Mouse (Mus musculus) lung, adult 18-20 months (tissue): ENCODE measurements around the gene Gm11127.
A peak's percentile ranks its signal among the peaks of the same experiment; 100 is the strongest.
"Not testable (repeated sequence)": the region's sequence is repeated elsewhere in the genome, so short reads cannot be mapped to it uniquely, and the experiment has no call there.

ENCODE experiments used
- DNase-seq, 2 experiments: peaks; one replicate each; pipeline ENCODE4 v3.0.0; 2022; ENCODE audit warnings: mixed read lengths in 2 of 2

Gm11127 gene

DNA sequence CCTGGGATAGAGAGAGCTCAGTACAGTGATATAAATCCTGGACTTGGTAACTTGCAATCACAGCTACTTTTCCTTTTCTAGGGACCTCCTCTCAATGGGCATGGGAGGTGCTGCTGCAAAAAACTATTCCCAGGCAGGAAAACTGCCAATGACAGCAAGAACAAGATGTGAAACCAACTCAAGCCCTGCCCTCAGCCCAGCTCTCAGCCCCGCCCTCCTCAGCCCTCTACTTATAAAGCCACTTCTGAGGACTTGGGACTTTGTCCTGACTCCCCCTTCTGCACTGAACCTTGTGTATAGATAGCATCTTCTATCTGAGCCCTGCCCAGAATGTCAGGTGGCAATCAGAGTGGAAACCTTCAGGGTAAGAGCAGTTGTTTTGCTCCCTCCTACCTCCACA is at the start of gene Gm11127:
TSS of gene Gm11127 (minus strand) at position 10 of the 400 bp plus-strand sequence.
- not testable (repeated sequence) for DNase-seq

GRCm38 (mm10) chr17:36102091-36102490 is 43.9 kb upstream of the Gm11127 start:
- DNase-seq = not testable (repeated sequence)

GRCm38 (mm10) chr17:36099603-36100002 is 41.4 kb upstream of the Gm11127 start:
- not testable (repeated sequence) for DNase-seq

DNA sequence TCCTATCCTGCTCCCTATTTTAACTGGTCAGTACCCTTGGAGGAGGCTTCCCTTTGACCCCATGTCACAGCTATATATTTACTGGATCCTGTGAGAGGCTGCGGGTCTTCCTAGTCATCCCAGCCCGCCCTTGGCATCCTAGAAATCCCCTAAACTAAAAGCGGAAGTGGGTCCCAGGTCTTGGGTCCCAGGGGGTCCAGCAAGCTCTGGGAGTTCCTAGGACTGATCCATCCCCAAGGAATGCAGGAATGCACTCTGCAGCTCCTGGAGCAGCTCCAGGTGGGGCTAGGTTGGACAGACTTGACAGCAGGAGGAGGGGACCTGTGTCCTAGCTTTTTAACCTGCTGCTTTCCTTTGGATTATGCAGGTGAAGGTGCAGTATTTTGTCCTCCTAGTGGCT is 35.8 kb upstream of the Gm11127 start:
- no peak for DNase-seq

DNA sequence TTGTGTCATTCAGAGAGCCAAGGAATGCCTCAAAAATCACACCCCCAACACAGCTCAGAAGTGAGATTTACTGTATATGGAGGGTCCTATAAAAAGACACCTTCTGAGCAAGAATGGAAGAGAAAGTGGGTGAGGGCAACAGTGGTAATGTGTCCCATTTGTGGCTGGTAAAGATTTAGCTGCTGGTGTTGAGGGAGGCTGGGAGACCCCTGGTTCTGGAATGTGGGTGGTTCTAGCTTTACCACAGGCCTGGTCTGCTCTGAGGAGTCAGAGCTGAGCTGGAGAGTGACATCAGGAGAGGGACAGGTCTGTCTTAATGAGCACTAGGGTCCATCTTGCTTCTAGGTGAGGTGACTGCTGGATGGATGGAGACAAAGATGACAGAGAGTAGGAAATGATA is 34.3 kb upstream of the Gm11127 start:
- not testable (repeated sequence) for DNase-seq

- DNase-seq = not testable (repeated sequence)
These were observed 33.8 kb upstream of the Gm11127 start for GRCm38 (mm10) chr17:36091933-36092332.

DNA sequence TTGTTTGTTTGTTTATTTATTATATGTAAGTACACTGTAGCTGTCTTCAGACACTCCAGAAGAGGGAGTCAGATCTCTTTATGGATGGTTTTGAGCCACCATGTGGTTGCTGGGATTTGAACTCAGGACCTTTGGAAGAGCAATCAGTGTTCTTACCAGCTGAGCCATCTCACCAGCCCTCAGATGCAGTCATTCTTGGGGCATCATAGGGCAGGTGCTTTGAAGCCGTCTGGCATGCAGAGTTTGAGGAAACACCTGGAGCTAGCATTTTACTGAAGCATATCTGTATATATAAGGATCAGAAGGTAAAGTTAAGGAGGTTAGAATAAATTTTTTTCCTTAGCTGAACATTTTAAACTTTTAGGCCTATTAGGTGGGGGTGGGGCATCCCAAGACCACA is 27.8 kb upstream of the Gm11127 start:
- DNase-seq = not testable (repeated sequence)

DNA sequence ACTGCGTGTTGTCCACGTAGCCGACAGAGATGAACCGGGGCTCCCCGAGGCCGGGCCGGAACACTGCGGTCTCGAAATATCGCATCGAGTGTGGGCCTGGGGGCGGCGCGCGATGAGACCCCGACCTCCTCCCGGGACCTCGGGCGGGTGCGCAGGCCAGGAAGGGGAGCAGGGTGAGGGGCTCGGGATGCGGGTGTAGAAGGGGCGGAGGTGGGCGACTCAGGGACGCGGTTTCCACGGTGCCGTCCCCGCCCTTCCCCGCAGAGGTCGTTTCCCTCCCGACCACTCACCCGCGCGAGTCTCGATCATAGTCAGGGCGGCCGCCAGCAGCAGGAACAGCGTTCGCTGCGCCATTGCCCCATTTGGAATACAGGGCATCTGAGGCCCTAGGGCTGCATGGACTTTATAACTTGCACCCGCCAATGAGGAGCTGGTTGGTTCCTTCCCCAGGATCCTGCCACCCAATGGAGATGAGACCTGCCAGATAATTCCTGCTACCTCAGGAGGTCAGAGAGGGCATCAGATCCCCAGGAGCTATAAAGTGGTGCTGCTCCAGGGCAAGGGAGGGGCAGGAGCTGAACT is 25.8 kb upstream of the Gm11127 start:
- no peak for DNase-seq

- peak; percentile 55 to 67 for DNase-seq
These were observed 25.2 kb upstream of the Gm11127 start for GRCm38 (mm10) chr17:36083266-36083869.

- not testable (repeated sequence) for DNase-seq
These were observed 24.5 kb upstream of the Gm11127 start for GRCm38 (mm10) chr17:36082519-36083232.

- not testable (repeated sequence) for DNase-seq
These were observed 23.7 kb upstream of the Gm11127 start for GRCm38 (mm10) chr17:36081901-36082300.

- DNase-seq = peak; percentile 81 to 87
These were observed 2.7 kb upstream of the Gm11127 start for GRCm38 (mm10) chr17:36060829-36061228.

DNA sequence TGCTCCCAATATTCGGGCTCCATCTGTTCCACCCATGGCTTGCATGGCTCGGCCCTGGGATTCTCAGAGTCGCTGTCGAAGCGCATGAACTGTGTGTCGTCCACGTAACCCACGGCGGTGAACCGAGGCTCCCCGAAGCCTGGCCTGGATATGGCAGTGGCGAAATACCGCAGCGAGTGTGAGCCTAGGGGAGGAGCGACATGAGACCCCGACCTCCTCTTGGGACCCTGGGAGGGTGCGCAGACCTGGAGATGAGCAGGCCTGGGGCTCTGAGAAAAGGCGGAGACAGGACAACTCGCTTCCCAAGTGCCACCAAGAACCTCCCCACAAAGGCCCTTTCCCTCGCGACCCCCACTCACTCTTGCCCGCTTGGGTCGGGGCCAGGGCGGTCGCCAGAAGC is 244 bp downstream of the Gm11127 start:
- DNase-seq = not testable (repeated sequence)

DNA sequence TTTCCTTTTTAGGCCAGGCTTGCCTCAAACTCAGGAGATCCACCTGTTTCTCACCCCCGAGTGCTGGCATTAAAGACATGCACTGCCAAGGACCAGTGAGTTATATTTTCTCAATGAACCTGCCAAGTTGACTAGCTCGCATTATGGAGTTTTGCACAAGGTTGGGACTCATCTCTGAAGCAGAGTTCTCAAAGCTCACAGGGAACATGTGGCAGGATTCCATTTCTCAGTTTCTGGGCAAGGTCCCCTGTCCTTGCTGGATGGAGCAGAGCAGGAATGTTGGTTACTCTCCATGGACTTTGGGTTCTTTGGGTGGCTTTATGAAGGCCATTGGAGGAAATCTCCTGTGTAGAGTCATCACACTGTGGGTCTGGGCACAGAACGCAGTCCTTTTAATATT is 14.9 kb downstream of the Gm11127 start:
- DNase-seq = no peak

- DNase-seq = peak; percentile 86 to 91
These were observed 15.5 kb downstream of the Gm11127 start, which contains the start of the genes H2-T22 and Gm6034 for GRCm38 (mm10) chr17:36042610-36043169. Gene H2-T22, minus strand, starts transcription at chr17:36042747. Gene Gm6034, plus strand, starts transcription at chr17:36042961.

- DNase-seq = peak in 1 of 2 experiments; percentile 21
These were observed 16.1 kb downstream of the Gm11127 start for GRCm38 (mm10) chr17:36042055-36042454.

DNA sequence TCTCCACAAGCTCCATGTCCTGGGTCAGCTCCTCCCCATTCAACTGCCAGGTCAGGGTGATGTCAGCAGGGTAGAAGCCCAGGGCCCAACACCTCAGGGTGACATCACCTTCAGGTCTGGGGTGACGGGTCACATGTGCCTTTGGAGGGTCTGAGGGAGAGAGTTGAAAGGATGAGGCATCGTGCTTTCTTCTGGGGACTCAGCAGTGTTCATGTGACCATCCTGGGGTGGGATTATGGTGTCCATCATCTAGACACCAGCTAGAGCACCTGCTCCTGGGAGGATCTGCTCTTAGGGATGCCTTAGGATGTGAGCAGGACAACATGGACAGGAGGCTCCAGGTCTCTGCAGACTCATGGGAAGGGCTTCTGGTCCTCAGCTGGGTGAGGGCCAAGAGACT is 17.6 kb downstream of the Gm11127 start:
- DNase-seq = not testable (repeated sequence)

DNA sequence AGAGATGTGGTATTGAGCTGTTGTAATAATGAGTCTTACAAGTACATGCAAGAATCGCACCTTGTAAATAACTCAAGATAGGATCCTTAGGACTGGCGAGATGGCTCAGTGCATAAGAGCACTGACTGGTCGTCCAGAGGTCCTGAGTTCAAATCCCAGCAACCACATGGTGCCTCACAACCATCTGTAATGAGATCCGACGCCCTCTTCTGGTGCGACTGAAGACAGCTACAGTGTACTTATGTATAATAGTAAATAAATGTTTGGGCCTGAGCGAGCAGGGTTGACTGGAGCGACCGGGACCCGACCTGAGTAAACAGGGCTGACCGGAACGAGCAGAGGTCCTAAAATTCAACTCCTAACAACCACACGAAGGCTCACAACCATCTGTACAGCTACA is 22.0 kb downstream of the Gm11127 start:
- DNase-seq = not testable (repeated sequence)

DNA sequence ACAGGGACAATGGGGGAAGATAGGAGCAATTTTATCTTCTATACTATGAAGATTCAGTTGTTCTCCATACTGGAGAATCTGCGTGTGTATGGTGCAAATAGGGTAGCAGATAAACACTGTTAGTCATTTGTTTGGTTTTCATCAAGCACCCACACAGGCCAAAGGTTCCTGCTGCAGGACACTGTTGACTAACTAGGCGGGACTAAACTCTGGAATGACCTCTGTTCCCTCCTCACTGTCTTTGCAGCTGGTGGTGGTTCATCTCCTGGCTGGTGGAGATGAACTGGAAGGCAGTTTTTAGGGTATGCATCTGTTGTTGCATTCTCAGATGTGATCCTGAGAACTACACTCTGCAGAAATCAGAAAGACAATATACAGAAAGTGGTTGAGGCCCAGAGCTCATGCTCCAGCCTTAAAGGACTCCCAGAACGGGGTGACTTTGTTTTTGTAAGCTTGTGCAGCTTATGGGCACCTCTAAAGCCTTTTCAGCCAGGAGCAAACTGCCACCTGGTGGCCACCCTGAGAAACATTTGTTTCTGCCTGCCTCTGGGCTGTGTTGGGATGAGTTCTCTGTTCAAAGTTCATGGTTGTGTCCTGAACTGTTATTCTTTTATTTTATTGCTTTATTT is 23.0 kb downstream of the Gm11127 start:
- peak; percentile 64 to 65 for DNase-seq

DNA sequence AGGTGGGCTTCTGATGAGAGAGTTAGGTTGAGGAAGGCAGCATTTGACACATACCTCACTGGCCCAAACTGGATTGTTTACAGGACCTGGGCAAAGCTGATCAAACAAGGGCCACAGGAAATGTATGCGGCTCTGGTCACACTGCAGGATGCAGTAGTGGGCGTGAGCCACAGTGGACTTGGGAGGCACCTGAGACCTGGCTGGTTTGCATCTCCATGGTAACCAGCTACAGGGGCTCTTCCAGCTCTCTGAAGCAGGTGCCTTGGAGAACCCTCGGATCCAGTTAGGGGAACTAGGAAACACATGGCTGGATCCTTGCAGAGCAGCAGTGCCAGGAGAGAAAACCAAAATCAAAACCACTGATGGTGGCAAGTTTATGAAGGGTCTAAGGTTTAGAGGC is 23.6 kb downstream of the Gm11127 start:
- not testable (repeated sequence) for DNase-seq

DNA sequence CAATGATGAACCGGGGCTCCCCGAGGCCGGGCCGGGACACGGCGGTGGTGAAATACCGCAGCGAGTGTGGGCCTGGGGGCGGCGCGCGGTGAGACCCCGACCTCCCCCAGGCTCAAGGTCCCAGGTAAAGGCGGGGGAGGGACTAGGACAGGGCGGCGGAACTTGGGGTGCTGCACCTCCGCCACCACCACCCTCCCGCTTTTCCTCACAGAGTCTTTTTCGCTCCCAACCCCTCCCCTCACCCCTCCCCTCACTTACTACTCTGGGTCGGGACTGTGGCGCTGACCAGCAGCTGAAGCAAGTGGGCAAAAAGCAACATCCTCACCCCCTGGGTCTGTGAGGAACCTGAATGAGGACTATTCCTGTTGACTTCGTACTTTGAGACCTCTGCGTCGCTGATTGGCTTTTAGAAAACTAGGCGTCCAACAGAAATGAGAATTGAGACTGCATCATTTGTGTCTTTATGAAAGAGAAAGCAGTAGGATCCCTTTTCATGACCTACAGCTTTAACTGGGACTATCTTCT is 25.8 kb downstream of the Gm11127 start, which contains the start of gene H2-T23:
TSS of gene H2-T23 (minus strand) at position 505 of the 525 bp plus-strand sequence.
- peak; percentile 68 to 73 for DNase-seq

GRCm38 (mm10) chr17:36031583-36032331 is 26.4 kb downstream of the Gm11127 start:
- peak; percentile 64 to 71 for DNase-seq
